Mouse (Mus musculus) cortical plate, adult 2 months (tissue): ENCODE measurements around the gene Pcolce.

Experiments
- CTCF ChIP-seq: fragments of 200-500 bp; IDR thresholded peaks from 2 replicates; pipeline ENCODE4 v1.5.1; 2011; ENCODE audit warnings: mild to moderate bottlenecking, control low read depth, low read length; ENCODE audit not compliant: insufficient read depth; ENCODE audit errors: extremely low read depth
- POLR2A ChIP-seq: fragments of 200-500 bp; IDR thresholded peaks from 2 replicates; pipeline ENCODE4 v1.6.1; 2011; ENCODE audit warnings: mild to moderate bottlenecking, low read length, control low read depth; ENCODE audit not compliant: insufficient read depth; ENCODE audit errors: extremely low read depth

GRCm38 (mm10) chr5:137595921-137596320 lies 17.7 kb downstream of the Pcolce start:
- no peak for TF ChIP-seq CTCF
- TF ChIP-seq POLR2A, result no peak
